Mouse (Mus musculus) ES-E14 (cell line): ENCODE measurements around the gene Tmem186. TPM values are rescaled to one million over a fixed set of nuclear protein-coding genes. Genes with fewer than 3 reads are reported as not detected.

Experiments
- DNase-seq: peaks from one replicate; pipeline ENCODE4 v3.0.0-alpha.2; 2013; ENCODE audit warnings: low read depth, low spot score
- H3K27ac ChIP-seq: 2 replicates; pipeline ENCODE4 v1.5.1; 2012; ENCODE audit warnings: low read depth, mild to moderate bottlenecking, low read length, moderate library complexity, mixed read lengths; ENCODE audit not compliant: poor library complexity, insufficient read depth, severe bottlenecking
- H3K36me3 ChIP-seq: 2 replicates; pipeline ENCODE4 v1.6.1; 2012; ENCODE audit warnings: mild to moderate bottlenecking, low read length, moderate library complexity, mixed read lengths; ENCODE audit not compliant: control insufficient read depth, poor library complexity, insufficient read depth, severe bottlenecking
- H3K4me1 ChIP-seq, 2 experiments: fragments of 150-350 bp in 1 of 2; sonication (generic) in 1 of 2; 2 replicates each; pipeline ENCODE4 v1.6.1; 2012; ENCODE audit warnings: low read length in 2 of 2, mild to moderate bottlenecking in 1 of 2, mixed read lengths in 1 of 2; ENCODE audit not compliant: control insufficient read depth in 2 of 2, insufficient read depth in 2 of 2, poor library complexity in 1 of 2
- H3K4me3 ChIP-seq, 2 experiments: fragments of 150-350 bp in 1 of 2; sonication (generic) in 1 of 2; 2 replicates each; pipeline ENCODE4 v1.5.1; 2012; ENCODE audit warnings: low read length in 2 of 2, low read depth in 1 of 2, mild to moderate bottlenecking in 1 of 2, mixed read lengths in 1 of 2; ENCODE audit not compliant: insufficient read depth in 1 of 2, poor library complexity in 1 of 2, severe bottlenecking in 1 of 2
- H3K9ac ChIP-seq: 2 replicates; pipeline ENCODE4 v1.6.1; 2012; ENCODE audit warnings: low read depth, mild to moderate bottlenecking, low read length, mixed read lengths; ENCODE audit not compliant: poor library complexity, insufficient read depth, severe bottlenecking
- H3K9me3 ChIP-seq: fragments of 150-350 bp; sonication (generic); 2 replicates; pipeline ENCODE4 v1.6.1; 2012; ENCODE audit warnings: low read depth, mild to moderate bottlenecking, low read length; ENCODE audit not compliant: control insufficient read depth, insufficient read depth
- CHD2 ChIP-seq: IDR thresholded peaks from 2 replicates; pipeline ENCODE4 v1.6.1; 2014; ENCODE audit warnings: mild to moderate bottlenecking, low read depth, low read length, inconsistent platforms
- HCFC1 ChIP-seq: IDR thresholded peaks from 2 replicates; pipeline ENCODE4 v1.6.1; 2012; ENCODE audit warnings: low read length, inconsistent platforms, borderline replicate concordance; ENCODE audit not compliant: insufficient read depth
- MAFK ChIP-seq: IDR thresholded peaks from 2 replicates; pipeline ENCODE4 v1.6.1; 2014; ENCODE audit warnings: mild to moderate bottlenecking, low read depth, low read length, inconsistent platforms; ENCODE audit not compliant: insufficient read depth
- ZC3H11A ChIP-seq: IDR thresholded peaks from 2 replicates; pipeline ENCODE4 v1.6.1; 2012; ENCODE audit warnings: low read depth, mild to moderate bottlenecking, inconsistent platforms, low read length, borderline replicate concordance
- ZNF384 ChIP-seq: IDR thresholded peaks from 2 replicates; pipeline ENCODE4 v1.6.1; 2012; ENCODE audit warnings: low read depth, low read length, inconsistent platforms
- in situ Hi-C, 2 experiments: fragments of 600-800 bp; cut with MboI; formaldehyde crosslinking; loops; one replicate each; pipeline ENCODE4 v1.15.1; 2025; ENCODE audit warnings: low sequenced_read_pairs in 2 of 2, inconsistent platforms in 1 of 2; ENCODE audit not compliant: unreplicated experiment in 2 of 2
- total RNA-seq: library from RNA; depleted of rRNA; stranded (reverse); fragments of 300-350 nt; gene quantifications from 2 replicates; pipeline ENCODE4 v1.2.3, GENCODE M21; 2012; rRNA removed

Gene Tmem186
- total RNA-seq, 1 experiment = 20.7 TPM

- Histone ChIP-seq H3K9me3 (no peaks in the 10 kb centered on the region), H3K4me1 (no peaks in the 10 kb centered on the region), H3K9ac (no peak overlapping the region), H3K27ac (no peak overlapping the region), H3K4me3 (no peak overlapping the region), H3K36me3 (no peaks in the 10 kb centered on the region)
- in situ Hi-C loops = no loop called here
- DNase-seq = no peak
- TF ChIP-seq ZC3H11A (no peak), ZNF384 (no peak), HCFC1 (no peak), MAFK (no peak), CHD2 (no peak)
These were observed 52.5 kb downstream of the Tmem186 start for GRCm38 (mm10) chr16:8585056-8585455.

DNA sequence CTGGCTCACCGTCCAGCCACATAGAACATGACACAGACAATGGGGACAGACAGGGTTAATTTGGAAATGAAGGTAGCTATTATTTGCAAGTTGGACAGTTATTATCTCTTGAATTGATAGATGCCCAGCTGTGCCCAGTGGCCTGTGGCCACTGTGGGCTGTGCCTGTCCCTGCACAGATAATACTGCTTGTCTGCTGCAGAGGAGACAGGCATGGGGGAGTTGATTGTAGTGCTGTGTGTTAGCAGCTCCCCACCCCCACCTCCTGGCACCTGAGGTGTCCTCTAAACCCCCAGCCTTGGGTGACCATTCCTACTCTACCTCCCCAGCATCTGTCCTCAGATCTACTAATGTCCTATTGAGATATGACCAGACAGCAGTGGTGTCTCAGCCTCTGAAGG, 53.3 kb downstream of the Tmem186 start:
- Histone ChIP-seq H3K4me3 (no peak overlapping the region), H3K36me3 (no peaks in the 10 kb centered on the region)

More for the DNA sequence above, 53.3 kb downstream of the Tmem186 start:
- in situ Hi-C loops = no loop called here
- Histone ChIP-seq H3K4me1 (peaks cover 2 to 3% of the 10 kb centered on the region in 2 experiments; a peak in 1 of 4 replicates), H3K9me3 (no peaks in the 10 kb centered on the region), H3K9ac (no peak overlapping the region), H3K27ac (no peak overlapping the region)
- no peak for TF ChIP-seq ZNF384
- TF ChIP-seq HCFC1 = no peak
- TF ChIP-seq CHD2 = no peak
- TF ChIP-seq ZC3H11A = no peak
- no peak for TF ChIP-seq MAFK
- DNase-seq = no peak

Other genes with a start within 250 kb of the Tmem186 start
- gene Tmem114, start 212.6 kb downstream of the Tmem186 start, total RNA-seq = not detected in 2 replicates
- 15.5 and 21.6 TPM in 2 replicates for gene Mettl22, start 166.9 kb downstream of the Tmem186 start, total RNA-seq
- gene Abat, start 124.3 kb downstream of the Tmem186 start, total RNA-seq = 2.3 and 4.3 TPM in 2 replicates
- gene Pmm2, start within 50 bp of the Tmem186 start, total RNA-seq = 34.7 and 34.8 TPM in 2 replicates
- 42.5 and 66.6 TPM in 2 replicates for gene Carhsp1, start 34.4 kb upstream of the Tmem186 start, total RNA-seq
- not detected in 2 replicates for gene Gm5767, start 43.1 kb upstream of the Tmem186 start, total RNA-seq
- 242 and 291 TPM in 2 replicates for gene Usp7, start 154.6 kb upstream of the Tmem186 start, total RNA-seq
- gene 1810013L24Rik, start 192.4 kb upstream of the Tmem186 start, total RNA-seq = 46.6 and 47.4 TPM in 2 replicates